In genomic region chr19:53676228-53676627, GRCm38 (mm10) we compare ENCODE assay signal across 8 mouse cellular contexts. TPM values are rescaled to one million over a fixed set of nuclear protein-coding genes. Genes with fewer than 3 reads are reported as not detected.
DNase-seq lines count a peak whose midpoint lies in the region; ATAC-seq and TF ChIP-seq lines count a peak whose summit lies in the region.

No protein-coding gene starts in this region.

- peak; percentile 26 to 30 for DNase-seq in cerebellum, postnatal 10 days
- no peak for DNase-seq in cerebellum, adult 18-20 months
- peak; percentile 45 for DNase-seq in midbrain, embryonic 10.5 days (ENCODE audit: low spot score)
- no peak for DNase-seq in adrenal gland, adult 8-10 months
- DNase-seq in yolk sac, embryonic 10.5 days (ENCODE audit: low spot score), result no peak
- no peak for DNase-seq in spleen, adult 12 weeks (ENCODE audit: low spot score)

- peak overlapping the region; percentile 72 for H3K9ac ChIP-seq in heart, embryonic 16.5 days (ENCODE audit: low read length)

- WGBS in heart, embryonic 16.5 days, result under 1% methylated on average over 26 of the region's 26 CpGs
- WGBS in midbrain, embryonic 10.5 days, result 3% methylated on average over 26 of the region's 26 CpGs

- H3K9me3 ChIP-seq in E14TG2a.4 (ENCODE audit: low read length), result no peaks in the 10 kb centered on the region
- no peaks in the 10 kb centered on the region for H3K9me3 ChIP-seq in heart, embryonic 16.5 days (replicated peaks; ENCODE audit: control insufficient read depth, low read length)
- H3K9me3 ChIP-seq in midbrain, embryonic 10.5 days (replicated peaks), result no peaks in the 10 kb centered on the region

- H3K4me2 ChIP-seq in heart, embryonic 16.5 days (ENCODE audit: low read depth, low read length), result peak overlapping the region; percentile 91

- TF ChIP-seq CTCF in E14TG2a.4 (conservative IDR thresholded peaks at IDR 0.05; ENCODE audit: low read length), result no peak

- ATAC-seq in heart, embryonic 16.5 days (replicated peaks; ENCODE audit: extremely low read depth, insufficient read depth, low FRiP score), result no peak; the same call in 1 of the 2 replicates

- peak overlapping the region; percentile 97 for H3K27ac ChIP-seq in heart, embryonic 16.5 days (ENCODE audit: low read length)
- H3K27ac ChIP-seq in midbrain, embryonic 10.5 days (replicated peaks), result no peak overlapping the region

- H3K27me3 ChIP-seq in E14TG2a.4 (ENCODE audit: insufficient read depth, low read length), result peaks cover 49% of the 10 kb centered on the region
- peaks cover 14% of the 10 kb centered on the region for H3K27me3 ChIP-seq in heart, embryonic 16.5 days (ENCODE audit: control insufficient read depth, insufficient read depth, low read length)
- peaks cover 90% of the 10 kb centered on the region for H3K27me3 ChIP-seq in midbrain, embryonic 10.5 days (ENCODE audit: low read depth, poor library complexity, severe bottlenecking)

- peak overlapping the region; percentile 85 for H3K4me3 ChIP-seq in E14TG2a.4 (replicated peaks; ENCODE audit: low read length)
- H3K4me3 ChIP-seq in heart, embryonic 16.5 days (ENCODE audit: low read length), result peak overlapping the region; percentile 54
- H3K4me3 ChIP-seq in midbrain, embryonic 10.5 days, result peak overlapping the region; percentile 85

- H3K36me3 ChIP-seq in E14TG2a.4 (ENCODE audit: insufficient read depth, low read length), result no peaks in the 10 kb centered on the region
- no peaks in the 10 kb centered on the region for H3K36me3 ChIP-seq in heart, embryonic 16.5 days (ENCODE audit: control insufficient read depth, insufficient read depth)
- H3K36me3 ChIP-seq in midbrain, embryonic 10.5 days, result no peaks in the 10 kb centered on the region

- H3K4me1 ChIP-seq in E14TG2a.4 (replicated peaks; ENCODE audit: low read depth, low read length), result peaks cover 54% of the 10 kb centered on the region
- H3K4me1 ChIP-seq in heart, embryonic 16.5 days (ENCODE audit: control insufficient read depth, insufficient read depth, low read length), result peaks cover 17% of the 10 kb centered on the region
- H3K4me1 ChIP-seq in midbrain, embryonic 10.5 days, result peaks cover 29% of the 10 kb centered on the region

RNA-seq across cellular contexts. Expression of gene Rbm20, which starts 0.9 kb away (rescaled TPM):
- polyA plus RNA-seq in heart, embryonic 16.5 days (2015; fragmentation: Nextera tagmentation; extraction: Ambion mirVana), result 48.1 and 50.7 TPM in 2 replicates
- polyA plus RNA-seq in midbrain, embryonic 10.5 days (2016; fragmentation: Nextera tagmentation; extraction: Ambion mirVana), result 0.52 and 0.75 TPM in 2 replicates
- 1 to 10 TPM; 1.4 to 1.9 (median 1.7) TPM for total RNA-seq in adrenal gland, adult 8-10 months (2022)

Comparison
In these comparisons a context has a peak if more than half of its experiments do, and no peak if none do; other contexts are left out.
1. DNase-seq: peak in cerebellum, postnatal 10 days (2 of 2) and midbrain, embryonic 10.5 days (single experiment); none in cerebellum, adult 18-20 months (0 of 2), adrenal gland, adult 8-10 months (single experiment), yolk sac, embryonic 10.5 days (single experiment) and spleen, adult 12 weeks (single experiment).
2. RNA of gene Rbm20, which starts 0.9 kb away (polyA plus RNA-seq): 48.1 to 50.7 TPM in heart, embryonic 16.5 days; 0.52 to 0.75 TPM in midbrain, embryonic 10.5 days; every median in the first group is over 10 times any median in the second.
3. Peak in every context shown above with its lines, with median percentiles within 50 percentile points of each other: H3K4me3 ChIP-seq.